Mouse (Mus musculus) forebrain, embryonic 14.5 days (tissue): ENCODE data around the gene Tmsb15l. TPM values are rescaled to one million over a fixed set of nuclear protein-coding genes. Genes with fewer than 3 reads are reported as not detected.
A peak's percentile ranks its signal among the peaks of the same experiment; 100 is the strongest.
"Not testable (repeated sequence)": the region's sequence is repeated elsewhere in the genome, so short reads cannot be mapped to it uniquely, and the experiment has no call there.

ENCODE experiments used
- ATAC-seq: fragments of 200-750 bp; cut with Nextera tagmentation; 2 replicates; pipeline ENCODE4 v1.8.0; 2017; ENCODE audit warnings: mild to moderate bottlenecking, moderate library complexity
- DNase-seq: peaks from one replicate; pipeline ENCODE4 v3.0.0-alpha.2; 2015; ENCODE audit warnings: low spot score
- H3K27ac ChIP-seq: fragments of 300-500 bp; sonication (generic); 2 replicates; pipeline ENCODE4 v1.5.1; 2014; ENCODE audit warnings: low read depth, mild to moderate bottlenecking, control low read depth, low read length, moderate library complexity
- H3K27me3 ChIP-seq: fragments of 300-500 bp; sonication (generic); replicated peaks from 2 replicates; pipeline ENCODE4 v1.6.1; 2014; ENCODE audit warnings: low read length, control low read depth, mixed read lengths; ENCODE audit not compliant: control insufficient read depth, insufficient read depth
- H3K36me3 ChIP-seq: fragments of 300-500 bp; sonication (generic); 2 replicates; pipeline ENCODE4 v1.6.1; 2014; ENCODE audit warnings: low read length, control low read depth; ENCODE audit not compliant: control insufficient read depth, insufficient read depth
- H3K4me1 ChIP-seq: fragments of 300-500 bp; sonication (generic); 2 replicates; pipeline ENCODE4 v1.6.1; 2014; ENCODE audit warnings: antibody characterized with exemption, low read length, control low read depth; ENCODE audit not compliant: control insufficient read depth, insufficient read depth
- H3K4me2 ChIP-seq: fragments of 300-500 bp; sonication (generic); 2 replicates; pipeline ENCODE4 v1.6.1; 2014; ENCODE audit warnings: mild to moderate bottlenecking, control low read depth, low read length
- H3K4me3 ChIP-seq: fragments of 300-500 bp; sonication (generic); 2 replicates; pipeline ENCODE4 v1.5.1; 2014; ENCODE audit warnings: low read depth, low read length, control low read depth
- H3K9ac ChIP-seq: fragments of 300-500 bp; sonication (generic); 2 replicates; pipeline ENCODE4 v1.6.1; 2014; ENCODE audit warnings: mild to moderate bottlenecking, low read length, control low read depth, moderate library complexity
- H3K9me3 ChIP-seq: fragments of 300-500 bp; sonication (generic); replicated peaks from 2 replicates; pipeline ENCODE4 v1.6.1; 2016; ENCODE audit warnings: low read length, control low read depth, mixed read lengths; ENCODE audit not compliant: control insufficient read depth
- WGBS: fragments of 180-500 bp; shearing (Covaris S2); extraction: QIAGEN DNeasy Blood & Tissue Kit; methylation state at CpG from one replicate; pipeline ENCODE4 v1.1.7; 2014; 5-methylcytosine and 5-hydroxymethylcytosine counted together
- polyA plus RNA-seq: library from polyadenylated mRNA; unstranded; fragments of >200 nt; fragmentation: Nextera tagmentation; extraction: Ambion mirVana; gene quantifications from 2 replicates; pipeline ENCODE4 v1.2.1, GENCODE M21; 2014

Gene Tmsb15l
- polyA plus RNA-seq, 1 experiment from 2014 or later: 10.8 TPM

DNA sequence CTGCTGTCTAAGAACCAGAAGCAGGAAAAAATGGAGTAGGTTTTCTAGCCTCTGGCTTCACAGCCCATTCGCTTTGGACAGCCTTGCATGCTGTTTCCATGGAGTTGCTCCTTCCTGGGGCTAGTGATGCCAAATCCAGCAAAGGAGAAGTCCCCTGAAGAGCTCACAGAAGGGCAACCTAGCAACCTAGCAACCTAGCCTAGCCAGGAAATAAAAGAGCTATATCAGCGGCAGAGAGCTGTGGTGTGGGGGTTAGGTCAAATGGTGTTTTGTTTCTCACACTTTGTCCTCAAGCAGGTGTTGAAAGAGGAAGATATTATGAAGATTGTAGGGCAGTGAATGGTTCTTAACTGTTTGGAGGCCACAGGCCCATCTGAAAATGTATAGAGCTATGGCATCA lies 14.6 kb upstream of the Tmsb15l start:
- 68% methylated on average over 2 of the region's 2 CpGs for WGBS
- Histone ChIP-seq H3K4me3 (no peak overlapping the region), H3K9ac (no peak overlapping the region), H3K4me1 (no peaks in the 10 kb centered on the region; the same call in 1 of the 2 replicates), H3K4me2 (no peak overlapping the region; the same call in 1 of the 2 replicates), H3K27ac (no peak overlapping the region), H3K9me3 (no peaks in the 10 kb centered on the region), H3K36me3 (peaks cover 8% of the 10 kb centered on the region; the same call in 1 of the 2 replicates), H3K27me3 (no peaks in the 10 kb centered on the region)
- ATAC-seq (no peak), DNase-seq (no peak)

DNA sequence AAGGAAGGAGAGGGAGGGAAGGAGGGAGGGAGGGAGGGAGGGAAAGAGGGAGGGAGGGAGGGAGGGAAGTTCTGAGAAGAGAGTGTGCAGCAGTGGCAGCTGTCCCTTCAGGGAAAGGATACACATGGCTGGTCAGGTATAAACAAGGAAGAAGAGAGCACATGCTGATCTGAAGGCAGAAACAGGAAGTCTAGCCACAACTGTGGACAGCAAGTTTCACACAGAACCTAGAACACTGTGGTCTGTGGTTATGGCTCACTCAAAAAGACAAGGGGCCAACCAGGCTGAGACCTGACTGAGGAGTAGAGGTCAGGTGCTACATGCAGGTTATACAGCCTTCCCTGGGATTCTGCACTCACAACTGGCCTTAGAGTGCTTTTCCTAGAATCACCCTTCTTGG lies 9.4 kb upstream of the Tmsb15l start:
- DNase-seq (no peak), ATAC-seq (no peak)
- Histone ChIP-seq H3K4me1 (no peaks in the 10 kb centered on the region), H3K27ac (no peak overlapping the region), H3K27me3 (no peaks in the 10 kb centered on the region), H3K36me3 (no peaks in the 10 kb centered on the region), H3K9ac (no peak overlapping the region), H3K4me2 (no peak overlapping the region), H3K4me3 (no peak overlapping the region), H3K9me3 (no peaks in the 10 kb centered on the region)

DNA sequence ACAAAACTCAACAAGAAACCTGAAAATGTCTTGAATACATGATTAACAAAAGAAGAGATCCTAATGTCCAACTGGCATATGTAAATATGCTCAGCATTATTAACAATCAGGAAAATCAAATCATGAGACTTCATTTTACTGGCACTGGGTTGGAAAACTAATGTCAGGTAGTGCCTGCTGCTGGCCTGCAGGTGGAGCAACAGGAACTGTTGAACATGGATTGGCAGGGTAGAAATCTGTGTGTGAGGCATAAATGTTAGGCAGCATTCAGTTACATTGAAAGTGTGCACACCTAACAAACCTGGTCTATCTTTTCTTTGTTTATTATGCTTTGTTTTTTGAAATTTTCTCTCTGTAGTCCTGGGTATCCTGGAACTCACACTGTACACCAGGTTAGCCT lies 1.9 kb upstream of the Tmsb15l start:
- no peak overlapping the region for H3K27ac ChIP-seq
- H3K36me3 ChIP-seq: no peaks in the 10 kb centered on the region
- no peak for ATAC-seq
- no peak overlapping the region for H3K4me3 ChIP-seq
- H3K4me1 ChIP-seq: no peaks in the 10 kb centered on the region
- H3K4me2 ChIP-seq: no peak overlapping the region
- no peaks in the 10 kb centered on the region for H3K9me3 ChIP-seq
- DNase-seq: peak; percentile 28
- H3K27me3 ChIP-seq: no peaks in the 10 kb centered on the region
- H3K9ac ChIP-seq: no peak overlapping the region

- not testable (repeated sequence) for DNase-seq, ATAC-seq
- H3K9ac ChIP-seq: peak within 1 kb of the TSS; percentile 47; the same call in 1 of the 2 replicates
Measured at GRCm38 (mm10) chrX:136975397-136975796, 1.3 kb downstream of the Tmsb15l start, which contains the start of gene Tmsb15b2. Tmsb15b2 (minus strand) TSS chrX:136975497.

DNA sequence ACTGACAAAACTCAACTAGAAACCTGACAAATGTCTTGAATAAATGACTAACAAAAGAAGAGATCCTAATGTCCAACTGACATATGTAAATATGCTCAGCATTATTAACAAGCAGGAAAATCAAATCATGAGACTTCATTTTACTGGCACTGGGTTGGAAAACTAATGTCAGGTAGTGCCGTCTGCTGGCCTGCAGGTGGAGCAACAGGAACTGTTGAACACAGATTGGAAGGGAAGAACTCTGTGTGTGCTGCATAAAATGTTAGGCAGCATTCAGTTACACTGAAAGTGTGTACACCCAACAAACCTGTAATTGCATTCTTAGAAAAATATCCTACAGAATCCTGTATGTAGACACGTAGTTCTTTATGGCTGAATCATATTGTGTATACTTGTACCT lies 17.0 kb downstream of the Tmsb15l start:
- H3K9ac ChIP-seq: no peak overlapping the region
- H3K36me3 ChIP-seq: no peaks in the 10 kb centered on the region
- 31% methylated on average over 2 of the region's 2 CpGs for WGBS
- H3K4me2 ChIP-seq: no peak overlapping the region
- DNase-seq (peak; percentile 39), ATAC-seq (no peak)
- H3K27me3 ChIP-seq: no peaks in the 10 kb centered on the region
- no peak overlapping the region for H3K4me3 ChIP-seq
- H3K4me1 ChIP-seq: no peaks in the 10 kb centered on the region
- H3K9me3 ChIP-seq: no peaks in the 10 kb centered on the region
- H3K27ac ChIP-seq: no peak overlapping the region

More at GRCm38 (mm10) chrX:136975397-136975796, 1.3 kb downstream of the Tmsb15l start, which contains the start of gene Tmsb15b2:
- not testable (repeated sequence) for H3K9me3 ChIP-seq, H3K36me3 ChIP-seq, H3K27ac ChIP-seq, H3K27me3 ChIP-seq, H3K4me1 ChIP-seq
- Histone ChIP-seq H3K4me2 (peak within 1 kb of the TSS; percentile 48), H3K4me3 (peak within 1 kb of the TSS; percentile 35)
- 87% methylated on average over 6 of the region's 6 CpGs for WGBS

DNA sequence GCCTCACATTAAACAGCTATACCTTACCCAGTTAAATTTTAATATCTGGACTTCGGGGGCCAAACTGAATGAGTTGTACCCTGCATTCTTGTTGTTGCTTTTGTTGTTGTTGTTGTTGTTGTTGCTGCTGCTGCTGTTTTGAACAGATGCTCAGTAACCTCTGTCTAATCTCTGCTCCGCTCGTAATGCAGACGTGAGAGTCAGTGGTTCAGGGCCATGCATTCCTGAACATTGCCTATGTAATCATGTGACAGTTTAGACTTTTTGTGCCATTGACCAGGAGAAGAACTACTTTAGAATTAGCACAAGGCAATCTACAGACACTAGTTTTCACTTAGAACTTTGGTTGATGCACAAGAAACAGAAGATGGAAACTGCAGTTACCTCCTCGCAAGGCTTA lies 18.4 kb downstream of the Tmsb15l start:
- H3K4me3 ChIP-seq: peak overlapping the region; percentile 30
- H3K4me2 ChIP-seq: peak overlapping the region; percentile 39
- H3K9ac ChIP-seq, H3K36me3 ChIP-seq, H3K4me1 ChIP-seq, H3K27ac ChIP-seq, H3K27me3 ChIP-seq, DNase-seq, H3K9me3 ChIP-seq: not testable (repeated sequence)
- peak; percentile 13; the same call in 1 of the 2 replicates for ATAC-seq
- WGBS: 59% methylated on average over 5 of the region's 5 CpGs

GRCm38 (mm10) chrX:136957583-136958279 lies 18.9 kb downstream of the Tmsb15l start:
- 34% methylated on average over 13 of the region's 13 CpGs for whole genome bisulfite sequencing
- not testable (repeated sequence) for H3K27ac ChIP-seq, H3K9me3 ChIP-seq, H3K27me3 ChIP-seq, H3K36me3 ChIP-seq, H3K4me1 ChIP-seq
- ATAC-seq (peak; percentile 100), DNase-seq (peak; percentile 82)
- Histone ChIP-seq H3K4me2 (peak overlapping the region; percentile 39), H3K9ac (peak overlapping the region; percentile 49), H3K4me3 (peak overlapping the region; percentile 30)

GRCm38 (mm10) chrX:136937985-136938384 lies 38.7 kb downstream of the Tmsb15l start:
- no peaks in the 10 kb centered on the region for H3K27me3 ChIP-seq
- no peak for DNase-seq
- H3K4me2 ChIP-seq: no peak overlapping the region
- no peak for ATAC-seq
- H3K9ac ChIP-seq: no peak overlapping the region
- 51% methylated on average over 3 of the region's 3 CpGs for WGBS
- H3K9me3 ChIP-seq: no peaks in the 10 kb centered on the region
- no peak overlapping the region for H3K27ac ChIP-seq
- no peak overlapping the region for H3K4me3 ChIP-seq
- H3K4me1 ChIP-seq: no peaks in the 10 kb centered on the region
- H3K36me3 ChIP-seq: no peaks in the 10 kb centered on the region

DNA sequence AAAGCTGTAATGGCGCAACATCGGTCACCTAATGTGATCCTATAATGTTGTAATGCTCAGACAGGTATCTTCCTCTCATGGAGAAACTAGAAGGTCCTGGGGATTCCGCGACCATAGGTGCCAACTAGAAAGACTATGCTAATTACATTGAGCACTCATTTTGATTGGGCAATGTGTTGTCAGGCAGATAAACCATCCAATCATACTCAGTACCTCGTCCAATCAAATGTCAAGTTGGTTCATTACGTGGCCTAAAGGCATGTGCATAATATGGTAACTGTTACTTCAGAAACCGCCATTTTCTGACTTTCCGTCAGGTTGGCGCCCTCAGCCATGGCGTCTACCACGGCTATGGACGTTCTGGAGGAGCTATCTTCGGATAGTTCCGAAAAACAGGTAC lies 49.6 kb downstream of the Tmsb15l start, which contains the start of gene H2bfm:
Gene H2bfm (plus strand): TSS at position 295 of the 400 bp plus-strand sequence.
- no peak within 1 kb of the TSS for H3K4me3 ChIP-seq
- H3K9ac ChIP-seq: no peak within 1 kb of the TSS
- 93% methylated on average over 14 of the region's 14 CpGs for WGBS
- H3K36me3 ChIP-seq: no peaks in the 10 kb centered on the region
- H3K27ac ChIP-seq: no peak within 1 kb of the TSS
- H3K9me3 ChIP-seq: no peaks in the 10 kb centered on the region
- ATAC-seq: no peak
- H3K27me3 ChIP-seq: no peaks in the 10 kb centered on the region
- no peaks in the 10 kb centered on the region for H3K4me1 ChIP-seq
- DNase-seq: no peak
- no peak within 1 kb of the TSS for H3K4me2 ChIP-seq
